Mouse (Mus musculus): ENCODE measurements around the gene Nrxn2.

GRCm38 (mm10) chr19:6376255-6376564, 42.3 kb upstream of the Nrxn2 start:
- TF ChIP-seq POLR2A (IDR thresholded peaks at IDR 0.05; ENCODE audit: borderline replicate concordance, extremely low read depth, low read depth, low read length) (no peak), CTCF (IDR thresholded peaks at IDR 0.05; ENCODE audit: insufficient read depth, low read length) (peak; percentile 56)

All from lung, adult 2 months (tissue).